Mouse (Mus musculus): ENCODE data around the gene Ccdc42.

Gene Ccdc42

DNA sequence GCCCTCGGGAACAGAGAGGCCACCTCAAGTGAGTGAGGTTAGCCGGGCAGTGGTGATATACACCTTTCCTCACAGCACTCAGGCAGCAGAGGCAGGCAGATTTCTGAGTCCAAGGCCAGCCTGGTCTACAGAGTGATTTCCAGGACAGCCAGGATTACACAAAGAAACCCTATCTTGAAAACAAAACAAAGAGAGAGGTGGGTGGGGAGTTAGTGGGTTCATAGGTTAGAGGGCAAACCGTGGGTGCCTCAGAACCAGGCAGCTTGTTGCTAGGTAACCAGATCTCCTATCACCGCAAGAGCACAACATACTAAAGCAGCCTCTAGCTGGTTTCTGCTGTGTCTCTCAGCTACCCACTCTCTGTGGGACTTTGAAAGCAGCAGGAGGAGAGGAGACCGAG, at the start of gene Ccdc42:
Gene Ccdc42, plus strand, starts transcription at position 301 of the 400 bp plus-strand sequence.
- in situ Hi-C loops (cut with MboI, MseI): loop anchor here (10.0 kb wide), 1 partner anchor 288 kb away; the partner anchor contains the start of gene Ndel1

GRCm38 (mm10) chr11:68539621-68540020, 47.2 kb upstream of the Ccdc42 start:
- in situ Hi-C loops (cut with MboI, MseI): no loop called here

- in situ Hi-C loops (cut with MboI, MseI): no loop called here
Measured at GRCm38 (mm10) chr11:68544554-68544953, 42.3 kb upstream of the Ccdc42 start.

DNA sequence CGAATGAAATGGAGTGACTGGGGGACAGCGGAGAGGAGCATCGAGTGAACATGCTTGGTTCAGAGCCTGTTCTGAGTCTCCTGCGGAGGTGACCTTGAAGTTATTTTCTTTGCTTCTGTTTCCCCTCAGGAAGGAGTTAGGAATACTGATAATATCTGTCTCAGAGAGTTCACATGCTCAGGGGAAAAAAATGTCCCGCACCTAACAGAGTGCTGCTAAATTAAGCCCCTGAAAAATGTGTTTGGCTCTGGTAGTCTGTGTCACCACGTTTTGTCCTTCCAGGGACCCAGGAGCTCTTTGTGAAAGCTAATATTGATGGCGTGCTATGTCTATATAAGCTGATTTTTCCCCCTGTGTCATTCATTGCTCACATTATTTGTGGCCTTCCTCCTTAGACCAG, 41.6 kb upstream of the Ccdc42 start:
- in situ Hi-C loops (cut with MboI, MseI): no loop called here

DNA sequence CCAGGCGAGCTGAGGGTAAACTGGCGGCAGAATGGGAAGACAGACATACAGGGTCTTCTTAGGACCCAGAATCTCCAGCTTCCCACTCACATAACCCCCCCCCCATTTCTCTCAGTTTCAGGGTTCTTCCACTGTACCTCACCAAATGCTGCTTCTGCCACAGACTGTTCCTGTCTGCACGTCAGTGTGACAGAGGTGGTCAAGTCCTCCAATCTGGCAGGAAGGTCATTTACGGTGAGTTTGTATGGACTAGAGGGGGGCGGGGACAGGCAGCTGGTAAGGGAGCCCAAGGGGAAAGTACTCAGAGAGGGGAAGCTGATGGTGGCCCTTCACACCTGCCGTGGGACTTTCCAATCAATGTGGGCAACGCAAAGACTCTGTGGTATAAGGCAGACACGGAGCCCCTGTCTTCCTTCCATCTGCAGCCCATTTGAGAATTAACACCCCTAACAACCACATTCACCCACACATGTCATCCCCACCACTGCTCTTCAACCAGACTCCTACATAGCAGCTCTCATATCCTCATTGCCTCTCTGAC, 41.1 kb upstream of the Ccdc42 start:
- in situ Hi-C loops (cut with MboI, MseI): no loop called here

DNA sequence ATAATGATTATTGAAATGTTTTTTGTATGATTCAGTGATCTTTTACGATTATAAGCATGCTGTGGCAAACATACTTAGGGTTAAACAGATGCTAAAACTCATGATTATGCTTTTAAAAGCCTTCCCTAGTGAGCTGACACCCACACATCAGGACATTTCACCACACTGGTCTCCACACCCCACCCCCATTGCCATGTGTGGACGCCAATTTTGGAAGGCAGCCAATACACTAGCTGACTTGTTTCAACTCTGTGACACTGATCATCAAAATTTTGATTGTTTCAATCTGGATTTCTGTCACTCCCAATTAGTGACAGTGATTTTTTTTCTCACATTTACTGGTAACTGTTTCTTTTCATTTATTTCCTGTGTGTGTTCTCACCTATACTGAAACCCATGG, 39.3 kb upstream of the Ccdc42 start:
- in situ Hi-C loops (cut with MboI, MseI): no loop called here

DNA sequence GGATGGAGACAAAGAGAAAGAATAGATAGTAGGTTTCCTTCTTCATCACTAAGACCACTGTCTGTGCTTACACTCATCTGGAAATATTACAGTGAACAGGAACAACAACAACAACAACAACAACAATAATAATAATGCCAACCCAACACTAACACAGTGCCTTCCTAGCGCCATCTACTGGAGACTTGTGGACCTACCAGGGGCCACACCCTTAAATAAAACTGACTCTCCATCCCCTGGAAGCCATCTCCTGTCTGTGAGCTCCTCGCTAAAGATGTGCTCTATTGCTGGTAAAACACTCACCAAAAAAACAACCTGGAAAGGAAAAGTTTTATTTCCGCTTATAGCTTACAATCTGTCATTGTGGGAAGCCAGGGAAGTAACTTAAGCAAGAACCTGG, 37.2 kb upstream of the Ccdc42 start:
- in situ Hi-C loops (cut with MboI, MseI): no loop called here

DNA sequence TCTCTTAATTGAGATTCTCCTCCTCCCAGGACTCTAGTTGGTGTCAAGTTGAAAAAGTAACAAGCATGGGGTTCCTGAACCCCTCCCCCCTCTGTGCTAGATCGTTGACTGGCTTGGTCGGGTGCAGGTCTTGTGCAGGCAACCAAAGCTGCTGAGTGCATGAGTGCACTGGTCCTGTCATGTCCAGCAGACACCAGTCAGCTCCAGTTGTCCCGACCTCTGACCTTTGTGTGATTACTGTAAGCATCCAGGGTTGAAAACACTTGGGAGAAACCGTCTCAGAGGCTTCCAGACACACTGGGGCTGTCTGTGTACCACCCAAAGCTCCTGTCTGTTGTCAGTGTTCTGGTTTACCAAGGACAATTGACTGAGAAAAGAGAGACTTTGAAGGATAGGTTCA, 36.5 kb upstream of the Ccdc42 start:
- in situ Hi-C loops (cut with MboI, MseI): loop anchor here (25.0 kb wide), 1 partner anchor 138 kb away; the partner anchor contains the start of gene Ntn1

- in situ Hi-C loops (cut with MboI, MseI): loop anchor here (25.0 kb wide), 1 partner anchor 142 kb away; the partner anchor contains the start of gene Ntn1
Measured at GRCm38 (mm10) chr11:68553981-68554471, 32.8 kb upstream of the Ccdc42 start.

DNA sequence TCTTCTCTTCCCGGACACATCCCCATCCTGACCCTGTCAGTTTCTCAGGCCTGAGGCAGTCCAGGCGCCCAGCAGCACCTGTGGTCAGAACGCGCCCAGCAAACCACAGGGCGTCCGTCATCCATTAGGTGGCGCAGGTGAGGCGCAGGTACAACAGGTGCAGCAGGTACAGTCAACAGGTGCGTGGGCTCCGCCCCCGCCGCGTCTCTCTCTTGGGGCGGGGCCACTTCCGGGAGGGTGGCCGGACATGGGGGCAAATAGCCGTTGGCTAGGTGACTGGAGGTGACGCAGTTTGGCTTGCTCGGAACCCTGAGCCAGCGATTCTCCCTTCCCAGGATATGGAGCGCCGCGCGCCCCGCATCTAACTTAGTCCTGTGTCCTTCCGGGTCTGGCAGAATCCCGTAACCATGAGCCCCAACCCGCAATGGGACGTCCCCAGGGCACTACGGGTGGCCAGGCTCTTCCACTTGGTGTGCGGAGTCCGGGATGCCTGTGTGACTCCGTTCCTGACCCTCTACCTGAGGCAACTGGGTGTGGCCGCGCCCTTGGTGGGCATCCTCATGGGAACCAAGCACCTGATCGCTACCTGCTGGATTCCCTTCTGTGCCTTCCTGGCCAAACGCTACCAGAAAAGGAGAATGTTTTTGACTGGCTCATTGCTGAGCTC, 30.8 kb upstream of the Ccdc42 start, which contains the start of gene Mfsd6l:
Gene Mfsd6l, plus strand, starts transcription at position 269 of the 667 bp plus-strand sequence.
- in situ Hi-C loops (cut with MboI, MseI): loop anchor here (5.0 to 25.0 kb wide), 2 partner anchors 79 to 144 kb away; partner anchors contain the start of gene Ntn1

GRCm38 (mm10) chr11:68559546-68559945, 27.3 kb upstream of the Ccdc42 start:
- in situ Hi-C loops (cut with MboI, MseI): loop anchor here (5.0 to 25.0 kb wide), 2 partner anchors 82 to 147 kb away; partner anchors contain the start of gene Ntn1

GRCm38 (mm10) chr11:68561957-68562950, 24.6 kb upstream of the Ccdc42 start:
- in situ Hi-C loops (cut with MboI, MseI): loop anchor here (25.0 kb wide), 1 partner anchor 150 kb away; the partner anchor contains the start of gene Ntn1

DNA sequence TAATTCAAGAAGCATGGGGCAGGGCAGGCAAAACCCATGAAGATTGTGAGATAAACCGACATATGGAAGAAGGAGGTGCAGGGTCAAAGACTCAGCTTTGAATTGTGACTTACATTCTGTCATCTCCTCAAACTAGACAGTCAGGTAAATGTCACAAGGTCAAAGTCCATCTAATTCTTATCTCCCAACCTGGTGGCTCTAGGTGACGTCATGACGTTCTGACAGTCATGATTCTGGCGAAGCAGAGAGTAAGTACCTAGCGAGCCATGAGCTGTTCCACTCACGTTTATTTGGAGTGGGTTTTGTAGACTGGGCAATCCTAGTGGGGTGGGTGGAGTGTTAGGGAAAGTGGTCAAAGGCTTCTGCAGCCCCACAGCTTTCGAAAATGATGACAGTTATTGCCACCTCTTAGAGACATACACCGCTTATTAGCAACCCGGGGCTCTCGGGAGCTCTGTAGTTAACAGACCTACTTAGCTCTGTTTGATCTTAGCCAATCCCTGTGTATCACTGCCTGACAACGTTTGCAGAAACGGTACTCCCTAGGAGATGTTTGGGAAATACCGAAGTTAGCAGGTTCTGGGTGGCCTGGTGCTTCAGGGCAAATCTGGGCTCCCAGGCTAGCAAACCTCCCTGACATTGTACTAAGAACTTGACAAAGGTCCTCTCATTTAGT, 22.3 kb upstream of the Ccdc42 start:
- in situ Hi-C loops (cut with MboI, MseI): loop anchor here (25.0 kb wide), 1 partner anchor 152 kb away; the partner anchor contains the start of gene Ntn1

GRCm38 (mm10) chr11:68565032-68565429, 21.8 kb upstream of the Ccdc42 start:
- in situ Hi-C loops (cut with MboI, MseI): loop anchor here (25.0 kb wide), 1 partner anchor 153 kb away; the partner anchor contains the start of gene Ntn1

GRCm38 (mm10) chr11:68566447-68567059, 20.3 kb upstream of the Ccdc42 start:
- in situ Hi-C loops (cut with MboI, MseI): loop anchor here (25.0 kb wide), 1 partner anchor 154 kb away; the partner anchor contains the start of gene Ntn1

- in situ Hi-C loops (cut with MboI, MseI): loop anchor here (25.0 kb wide), 1 partner anchor 159 kb away; the partner anchor contains the start of gene Ntn1
Measured at GRCm38 (mm10) chr11:68570861-68571260, 16.0 kb upstream of the Ccdc42 start.

- in situ Hi-C loops (cut with MboI, MseI): no loop called here
Measured at GRCm38 (mm10) chr11:68577076-68577475, 9.7 kb upstream of the Ccdc42 start.

DNA sequence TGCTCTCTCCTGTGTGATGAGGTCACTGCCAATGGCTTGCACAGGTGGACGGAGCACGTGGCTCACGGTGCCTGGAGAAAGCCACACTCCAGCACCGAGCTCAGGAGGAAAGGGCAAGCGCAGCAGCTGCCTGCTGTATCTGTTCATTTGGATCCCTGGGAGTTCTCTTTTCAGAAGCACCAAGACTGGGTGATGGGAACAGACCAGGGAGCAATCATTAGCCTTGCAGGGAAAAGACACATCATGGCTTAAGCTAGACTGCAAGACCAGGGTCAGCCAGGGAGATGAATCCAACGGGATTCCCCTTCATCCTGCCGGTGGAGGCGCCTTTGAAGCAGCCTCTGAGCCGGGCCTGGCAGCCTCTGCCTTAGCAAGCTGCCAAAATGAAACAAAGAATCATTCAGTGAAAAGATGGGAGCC, 7.3 kb upstream of the Ccdc42 start:
- in situ Hi-C loops (cut with MboI, MseI): no loop called here

GRCm38 (mm10) chr11:68580566-68580965, 6.3 kb upstream of the Ccdc42 start:
- in situ Hi-C loops (cut with MboI, MseI): loop anchor here (10.0 kb wide), 1 partner anchor 294 kb away; the partner anchor contains the start of gene Ndel1

DNA sequence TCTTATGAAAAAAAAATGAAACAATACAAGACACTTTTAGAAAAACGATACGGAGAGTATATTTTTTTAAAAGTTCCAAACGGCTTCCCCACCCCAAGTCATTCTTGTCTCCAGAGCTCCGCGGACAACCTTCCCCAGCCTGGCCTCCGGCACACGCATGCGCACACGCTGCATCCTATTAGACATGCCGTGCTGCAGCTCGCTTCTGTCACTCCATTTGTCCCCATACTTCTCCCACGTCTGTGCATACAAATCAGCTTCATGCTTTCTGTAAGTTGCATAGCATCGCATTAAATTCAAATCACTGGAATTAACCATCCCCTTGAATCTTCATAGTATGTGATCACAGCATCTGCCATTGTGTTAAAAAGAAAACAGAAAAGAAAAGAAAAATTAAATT, 3.6 kb upstream of the Ccdc42 start:
- in situ Hi-C loops (cut with MboI, MseI): loop anchor here (10.0 kb wide), 1 partner anchor 292 kb away; the partner anchor contains the start of gene Ndel1

All from T-helper 1 cell (primary cell).